ENCODE assay signal across 8 mouse cellular contexts in genomic region chr6:128760416-128761143, GRCm38 (mm10). TPM values are rescaled to one million over a fixed set of nuclear protein-coding genes. Genes with fewer than 3 reads are reported as not detected.
DNase-seq lines count a peak whose midpoint lies in the region; ATAC-seq and TF ChIP-seq lines count a peak whose summit lies in the region.
"Not testable (repeated sequence)": the region's sequence is repeated elsewhere in the genome, so short reads cannot be mapped to it uniquely, and the experiment has no call there.

No protein-coding gene starts in this region.

- H3K4me1 ChIP-seq in hindbrain, postnatal 0 days (ENCODE audit: insufficient read depth, low read length) = not testable (repeated sequence)

- peak overlapping the region; percentile 89 for H3K4me3 ChIP-seq in gastrocnemius, adult 2 months
- H3K4me3 ChIP-seq in hindbrain, postnatal 0 days (ENCODE audit: low read length) = peak overlapping the region; percentile 64

- ATAC-seq in activated CD4-positive, CD25-positive, alpha-beta regulatory T cell, adult 4 months = peak; percentile 53
- ATAC-seq in common myeloid progenitor, adult 5-6 weeks (replicated peaks; ENCODE audit: low read depth, poor library complexity, severe bottlenecking) = peak; percentile 64
- peak; percentile 72 for ATAC-seq in hindbrain, postnatal 0 days
- peak; percentile 76 for ATAC-seq in megakaryocyte, adult 5-6 weeks (ENCODE audit: poor library complexity, severe bottlenecking)

- not testable (repeated sequence) for H3K9me3 ChIP-seq in hindbrain, postnatal 0 days (ENCODE audit: low read length)

- H3K27ac ChIP-seq in gastrocnemius, adult 2 months = peak overlapping the region; percentile 90
- H3K27ac ChIP-seq in hindbrain, postnatal 0 days = peak overlapping the region; percentile 94

- intact Hi-C loops in gastrocnemius, adult 2 months (cut with DNase I) = loop anchor here (1.0 to 5.0 kb wide), 2 partner anchors 78 to 772 kb away; partner anchors contain the start of gene Gabarapl1

- DNase-seq in gastrocnemius, adult 2 months = peak; percentile 77
- peak; percentile 90 for DNase-seq in hindbrain, postnatal 0 days (ENCODE audit: low spot score)
- peak; percentile 88 to 98 for DNase-seq in left cerebral cortex, adult 8-10 months (ENCODE audit: low spot score in 2 of 2)
- peak; percentile 90 for DNase-seq in right cerebral cortex, adult 18-20 months
- peak; percentile 87 for DNase-seq in urinary bladder, adult 2 months (ENCODE audit: low spot score)

- peak; percentile 78 for TF ChIP-seq CTCF in gastrocnemius, adult 2 months (IDR thresholded peaks at IDR 0.05)
- TF ChIP-seq CTCF in hindbrain, postnatal 0 days (IDR thresholded peaks at IDR 0.05; ENCODE audit: low read depth) = peak; percentile 88

- H3K36me3 ChIP-seq in hindbrain, postnatal 0 days (ENCODE audit: insufficient read depth, low read length) = not testable (repeated sequence)

- peak overlapping the region; percentile 49 for H3K4me2 ChIP-seq in hindbrain, postnatal 0 days (ENCODE audit: low read depth, low read length)

- WGBS in hindbrain, postnatal 0 days = under 1% methylated on average over 44 of the region's 44 CpGs

- not testable (repeated sequence) for H3K27me3 ChIP-seq in hindbrain, postnatal 0 days (ENCODE audit: insufficient read depth, low read length)

- H3K9ac ChIP-seq in hindbrain, postnatal 0 days (replicated peaks; ENCODE audit: low read length) = peak overlapping the region; percentile 71

RNA-seq across cellular contexts. Expression of gene Klrb1c, which starts 28.4 kb away (rescaled TPM):
- 1 to 10 TPM; 1.5 to 3.8 TPM for polyA plus RNA-seq in activated CD4-positive, CD25-positive, alpha-beta regulatory T cell, adult 4 months (2017; shearing (Covaris generic))
- 0.44 and 0.59 TPM in 2 replicates for total RNA-seq in common myeloid progenitor, adult 5-6 weeks (2017)
- not detected for total RNA-seq in gastrocnemius, adult 2 months (2021)
- total RNA-seq in hindbrain, postnatal 0 days (2014; rRNA removed) = 0.10 TPM in 1 of 2 replicates, not detected in the other
- 0.13 and 0.14 TPM in 2 replicates for polyA plus RNA-seq in hindbrain, postnatal 0 days (2015; fragmentation: Nextera tagmentation; extraction: Ambion mirVana)
- under 1 TPM in 1 of 4 experiments, not detected in 3; 0.25 TPM for total RNA-seq in left cerebral cortex, adult 8-10 months (2022)
- total RNA-seq in megakaryocyte, adult 5-6 weeks (2015) = 4.7 and 10.0 TPM in 2 replicates
- 6.8 and 8.4 TPM in 2 replicates for total RNA-seq in megakaryocyte, adult 5-6 weeks (2017)
- 1.1 TPM in 2 replicates for polyA plus RNA-seq in urinary bladder, adult 2 months (2012; rRNA removed)

RNA-seq across cellular contexts. Expression of gene Klrb1, which starts 37.7 kb away (rescaled TPM):
- not detected for polyA plus RNA-seq in activated CD4-positive, CD25-positive, alpha-beta regulatory T cell, adult 4 months (2017; shearing (Covaris generic))
- not detected in 2 replicates for total RNA-seq in common myeloid progenitor, adult 5-6 weeks (2017)
- not detected for total RNA-seq in gastrocnemius, adult 2 months (2021)
- 0.31 and 1.9 TPM in 2 replicates for total RNA-seq in hindbrain, postnatal 0 days (2014; rRNA removed)
- 1.1 and 1.2 TPM in 2 replicates for polyA plus RNA-seq in hindbrain, postnatal 0 days (2015; fragmentation: Nextera tagmentation; extraction: Ambion mirVana)
- not detected for total RNA-seq in left cerebral cortex, adult 8-10 months (2022)
- total RNA-seq in megakaryocyte, adult 5-6 weeks (2015) = 0.62 TPM in 1 of 2 replicates, not detected in the other
- total RNA-seq in megakaryocyte, adult 5-6 weeks (2017) = 0.26 and 0.73 TPM in 2 replicates
- polyA plus RNA-seq in urinary bladder, adult 2 months (2012; rRNA removed) = not detected in 2 replicates

Comparison
In these comparisons a context has a peak if more than half of its experiments do, and no peak if none do; other contexts are left out.
1. Peak in every context shown above with its lines: DNase-seq, ATAC-seq, H3K4me3 ChIP-seq and H3K27ac ChIP-seq.